Mouse (Mus musculus) bone marrow, adult 2 months (tissue): ENCODE results near the gene Per1. TPM values are rescaled to one million over a fixed set of nuclear protein-coding genes. Genes with fewer than 3 reads are reported as not detected.
A peak's percentile ranks its signal among the peaks of the same experiment; 100 is the strongest.

Experiments used
- H3K27ac ChIP-seq: fragments of 200-500 bp; 2 replicates; pipeline ENCODE4 v1.5.1; 2012; ENCODE audit warnings: low read depth, mild to moderate bottlenecking, control low read depth, inconsistent platforms, low read length; ENCODE audit not compliant: control insufficient read depth, poor library complexity, insufficient read depth
- H3K4me1 ChIP-seq: fragments of 200-500 bp; 2 replicates; pipeline ENCODE4 v1.6.1; 2011; ENCODE audit warnings: low read length; ENCODE audit not compliant: control insufficient read depth, insufficient read depth
- H3K4me3 ChIP-seq: fragments of 200-500 bp; replicated peaks from 2 replicates; pipeline ENCODE3; 2011; ENCODE audit warnings: mild to moderate bottlenecking, low read depth, low read length, control low read depth; ENCODE audit not compliant: control insufficient read depth
- CTCF ChIP-seq: fragments of 200-500 bp; IDR thresholded peaks from 2 replicates; pipeline ENCODE4 v1.5.1; 2011; ENCODE audit warnings: low read length, control low read depth; ENCODE audit not compliant: control insufficient read depth, insufficient read depth
- POLR2A ChIP-seq: fragments of 200-500 bp; IDR thresholded peaks from 2 replicates; pipeline ENCODE4 v1.6.1; 2011; ENCODE audit warnings: low read depth, mild to moderate bottlenecking, control low read depth, low read length, borderline replicate concordance; ENCODE audit not compliant: control insufficient read depth
- WGBS: fragments of 180-500 bp; shearing (Covaris S2); methylation state at CpG from one replicate; pipeline ENCODE4 v1.1.7; 2018; 5-methylcytosine and 5-hydroxymethylcytosine counted together
- polyA plus RNA-seq: library from polyadenylated mRNA; stranded (reverse); fragments of >200 nt; gene quantifications from 2 replicates; pipeline ENCODE4 v1.2.4, GENCODE M21; 2011; ENCODE audit warnings: low replicate concordance; ENCODE audit not compliant: missing spikeins, insufficient read depth, insufficient read length

Per1 gene
- polyA plus RNA-seq, 1 experiment, result 46.2 TPM

DNA sequence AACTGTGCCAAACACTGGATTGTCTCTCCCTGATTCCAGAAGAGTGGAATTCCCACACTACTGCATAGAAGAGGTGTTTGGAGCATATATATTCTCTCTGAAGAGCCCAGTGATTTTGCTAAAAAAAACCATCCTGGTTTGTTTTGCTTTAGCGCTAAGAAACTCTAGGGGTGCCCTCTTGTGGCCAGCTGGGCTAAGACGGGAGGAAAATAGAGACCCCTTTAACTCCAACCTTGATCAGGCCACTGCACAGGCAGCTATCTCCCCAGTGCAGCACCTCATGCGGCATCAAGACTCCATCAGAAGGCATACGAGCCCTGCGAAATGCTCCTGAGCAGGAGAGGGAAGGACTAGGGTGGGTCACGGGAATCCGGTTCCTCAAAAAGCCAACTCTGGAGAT, 55.4 kb downstream of the Per1 start:
- Histone ChIP-seq H3K4me3 (no peak overlapping the region), H3K27ac (no peak overlapping the region), H3K4me1 (no peaks in the 10 kb centered on the region)
- 3% methylated on average over 7 of the region's 7 CpGs for WGBS
- TF ChIP-seq POLR2A (no peak), CTCF (peak; percentile 39)

DNA sequence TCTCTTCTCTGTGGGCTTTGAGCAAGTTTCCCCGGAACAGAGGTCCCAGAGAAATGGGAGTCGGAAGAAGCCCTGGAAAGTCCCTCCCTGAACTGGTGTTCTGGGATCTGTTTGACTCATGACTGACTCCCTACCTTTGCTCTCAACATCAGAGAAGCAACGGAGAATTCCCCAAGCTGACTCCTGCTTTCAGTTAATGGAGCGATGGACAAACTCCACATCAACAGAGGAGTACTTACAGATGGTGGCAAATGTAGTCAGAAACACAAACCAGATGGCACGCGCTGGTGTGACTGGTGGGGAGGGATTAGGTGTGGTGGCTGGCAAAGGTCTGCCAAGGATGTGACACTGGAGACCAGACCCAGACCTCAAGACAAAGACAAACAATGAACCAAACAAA, 56.0 kb downstream of the Per1 start:
- no peak overlapping the region for H3K4me3 ChIP-seq
- H3K27ac ChIP-seq, result no peak overlapping the region
- WGBS, result 64% methylated on average over 6 of the region's 6 CpGs
- H3K4me1 ChIP-seq, result no peaks in the 10 kb centered on the region
- TF ChIP-seq CTCF (no peak), POLR2A (no peak)

DNA sequence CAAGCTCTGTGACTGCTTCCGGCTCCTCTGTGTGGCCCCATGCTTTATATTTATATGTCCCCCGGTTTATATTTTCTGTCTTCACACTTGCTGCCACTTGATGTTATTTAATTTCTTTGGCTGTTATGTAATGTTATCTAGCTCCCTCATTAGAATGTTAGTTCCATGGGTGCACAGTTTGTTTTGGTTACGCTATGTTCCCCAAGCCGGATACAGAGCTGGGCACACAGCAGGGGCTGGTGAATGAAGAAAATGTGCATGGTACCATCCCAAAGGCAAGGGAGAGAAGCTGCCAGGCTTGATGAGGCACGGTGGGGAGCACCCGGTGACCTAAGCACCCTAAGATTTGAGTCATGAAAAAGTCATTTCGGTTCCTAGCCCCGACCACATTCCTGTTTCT, 58.8 kb downstream of the Per1 start:
- TF ChIP-seq CTCF (no peak), POLR2A (no peak)
- 77% methylated on average over 8 of the region's 8 CpGs for WGBS
- Histone ChIP-seq H3K4me1 (no peaks in the 10 kb centered on the region), H3K27ac (no peak overlapping the region), H3K4me3 (no peak overlapping the region)

DNA sequence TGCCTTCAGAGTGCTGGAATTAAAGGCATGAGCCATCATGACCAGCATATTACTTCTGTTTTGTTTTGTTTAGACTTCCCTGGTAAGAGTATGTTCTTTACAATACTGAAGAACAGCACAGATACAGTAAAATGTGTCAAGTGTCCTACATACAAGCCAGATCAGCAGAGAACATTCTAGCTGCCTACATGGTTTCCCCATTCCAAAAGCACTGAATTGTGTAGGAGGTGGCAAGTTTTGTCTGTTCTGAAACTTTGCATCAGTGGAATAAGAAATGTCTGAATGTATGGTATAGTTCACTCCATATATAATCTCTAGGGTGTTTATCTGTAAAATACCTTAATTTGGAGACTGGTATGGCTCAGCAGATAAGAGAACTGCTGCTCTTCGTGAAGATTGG, 60.3 kb downstream of the Per1 start:
- Histone ChIP-seq H3K27ac (no peak overlapping the region), H3K4me1 (no peaks in the 10 kb centered on the region), H3K4me3 (no peak overlapping the region)
- no peak for TF ChIP-seq CTCF
- no peak for TF ChIP-seq POLR2A
- WGBS, result 23% methylated on average over 1 of the region's 1 CpGs

DNA sequence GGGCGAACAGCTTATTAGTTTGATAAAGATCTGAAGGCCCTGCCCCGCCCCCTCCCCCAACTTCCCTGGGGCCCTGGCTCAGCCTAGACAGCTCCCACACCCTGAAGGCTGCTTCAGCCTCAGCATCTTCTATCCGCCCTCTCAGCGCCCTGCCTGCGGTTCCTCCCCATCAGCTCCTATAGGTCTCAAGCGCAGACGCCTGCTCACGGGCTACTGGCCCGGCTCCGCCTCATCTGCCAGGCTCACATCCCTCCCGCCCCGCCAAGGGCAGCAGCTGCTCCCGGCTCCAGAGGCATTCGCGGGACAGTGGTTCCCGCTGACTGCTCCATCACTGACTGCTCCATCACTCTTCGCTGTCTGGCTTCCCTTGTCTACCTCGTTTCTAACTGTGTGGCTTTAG, 61.8 kb downstream of the Per1 start, which contains the start of gene Alox12b:
TSS of gene Alox12b (plus strand) at position 190 of the 400 bp plus-strand sequence.
- no peak within 1 kb of the TSS for H3K27ac ChIP-seq
- H3K4me1 ChIP-seq, result no peaks in the 10 kb centered on the region
- TF ChIP-seq CTCF (no peak), POLR2A (no peak)
- 9% methylated on average over 18 of the region's 18 CpGs for WGBS
- no peak within 1 kb of the TSS for H3K4me3 ChIP-seq

Other genes starting within 250 kb of the Per1 start
- gene Ndel1, start 223.4 kb upstream of the Per1 start, polyA plus RNA-seq, result 21.2 and 25.6 TPM in 2 replicates
- 1.4 TPM in 1 of 2 replicates, not detected in the other for gene Rnf222, start 206.7 kb upstream of the Per1 start, polyA plus RNA-seq
- 2,007 and 3,389 TPM in 2 replicates for gene Rpl26, start 193.6 kb upstream of the Per1 start, polyA plus RNA-seq
- gene Odf4, start 168.1 kb upstream of the Per1 start, polyA plus RNA-seq, result not detected in 2 replicates
- gene Arhgef15, start 137.7 kb upstream of the Per1 start, polyA plus RNA-seq, result 1.9 and 4.5 TPM in 2 replicates
- gene Slc25a35, start 127.1 kb upstream of the Per1 start, polyA plus RNA-seq, result 1.6 and 2.9 TPM in 2 replicates
- gene Rangrf, start 120.0 kb upstream of the Per1 start, polyA plus RNA-seq, result 18.3 and 38.3 TPM in 2 replicates
- 26.1 and 34.4 TPM in 2 replicates for gene Pfas, start 86.8 kb upstream of the Per1 start, polyA plus RNA-seq
- 19.0 and 38.1 TPM in 2 replicates for gene Ctc1, start 79.3 kb upstream of the Per1 start, polyA plus RNA-seq
- gene Aurkb, start 49.6 kb upstream of the Per1 start, polyA plus RNA-seq, result 53.2 and 100 TPM in 2 replicates
- 16.4 and 18.4 TPM in 2 replicates for gene Borcs6, start 35.5 kb upstream of the Per1 start, polyA plus RNA-seq
- gene Tmem107, start 24.4 kb upstream of the Per1 start, polyA plus RNA-seq, result 16.3 and 31.0 TPM in 2 replicates
- gene Vamp2, start 6.7 kb upstream of the Per1 start, polyA plus RNA-seq, result 50.5 and 55.9 TPM in 2 replicates
- gene Hes7, start 25.2 kb downstream of the Per1 start, polyA plus RNA-seq, result 1.1 TPM in 1 of 2 replicates, not detected in the other
- gene 9130213A22Rik, start 27.4 kb downstream of the Per1 start, polyA plus RNA-seq, result not detected in 2 replicates
- gene Aloxe3, start 30.7 kb downstream of the Per1 start, polyA plus RNA-seq, result 0.82 TPM in 1 of 2 replicates, not detected in the other
- gene Alox12b, start 61.8 kb downstream of the Per1 start, polyA plus RNA-seq, result not detected in 2 replicates
- not detected in 2 replicates for gene Alox8, start 102.6 kb downstream of the Per1 start, polyA plus RNA-seq
- gene Gucy2e, start 141.8 kb downstream of the Per1 start, polyA plus RNA-seq, result not detected in 2 replicates
- 43.7 and 59.8 TPM in 2 replicates for gene Cntrob, start 228.6 kb downstream of the Per1 start, polyA plus RNA-seq
- 50.7 and 71.7 TPM in 2 replicates for gene Trappc1, start 228.8 kb downstream of the Per1 start, polyA plus RNA-seq
- not detected in 2 replicates for gene Kcnab3, start 231.0 kb downstream of the Per1 start, polyA plus RNA-seq
- 1.7 TPM in 1 of 2 replicates, not detected in the other for gene Rnf227, start 245.2 kb downstream of the Per1 start, polyA plus RNA-seq